Mouse (Mus musculus): ENCODE data around the gene Fam53b. TPM values are rescaled to one million over a fixed set of nuclear protein-coding genes. Genes with fewer than 3 reads are reported as not detected.

The Fam53b gene
- total RNA-seq, 2 experiments from 2014 or later = 34.6 to 40.9 TPM

DNA sequence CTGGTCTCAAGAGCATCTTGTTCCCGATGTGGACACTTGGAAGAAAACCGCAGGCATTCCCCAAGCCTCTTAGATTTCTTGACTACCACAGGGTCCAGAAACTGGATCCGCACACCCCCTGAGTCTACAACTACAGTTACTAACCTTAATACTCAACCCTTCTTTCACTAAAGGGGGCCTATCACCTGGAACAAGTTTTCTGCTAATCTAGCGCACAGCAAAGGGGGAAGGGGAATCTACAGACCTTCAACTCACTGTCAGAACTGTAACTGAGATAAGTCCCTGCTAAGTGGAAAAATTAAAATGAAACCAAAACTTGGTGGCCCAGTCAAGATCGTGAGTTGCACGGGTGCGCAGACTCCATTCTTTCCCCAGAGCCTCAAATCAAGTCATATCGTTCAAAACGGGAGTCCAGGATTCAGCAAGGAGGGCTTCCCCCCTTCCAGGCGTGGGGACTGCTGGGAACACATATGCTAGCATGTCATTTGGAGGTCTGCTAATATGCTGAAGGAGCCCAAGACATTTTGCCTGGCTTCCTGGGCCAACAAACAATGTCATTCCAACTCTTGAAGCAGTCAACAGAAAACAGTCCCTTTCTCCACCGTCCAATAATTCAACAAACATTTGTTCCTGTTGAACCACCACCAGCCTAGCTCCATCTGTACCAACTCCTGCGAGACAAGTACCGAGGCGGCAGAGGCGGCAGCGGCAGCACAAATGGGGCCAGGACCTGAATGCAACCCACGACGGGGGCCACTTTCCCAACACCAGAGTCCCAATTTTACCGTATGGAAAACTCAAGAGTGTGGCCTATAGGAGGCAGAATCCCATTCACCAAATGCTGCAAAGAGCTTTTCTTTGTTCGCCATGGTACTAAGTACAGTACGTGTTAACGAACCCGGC is 1.7 kb downstream of the Fam53b start:
- DNase-seq (ENCODE audit: extremely low spot score in 1 of 2, low spot score in 1 of 2) = no peak

- DNase-seq (ENCODE audit: extremely low spot score in 1 of 2, low spot score in 1 of 2) = peak; percentile 81 to 98
Observed at GRCm38 (mm10) chr7:132810879-132811278, 2.8 kb downstream of the Fam53b start.

GRCm38 (mm10) chr7:132810368-132810767 is 3.3 kb downstream of the Fam53b start:
- DNase-seq (ENCODE audit: extremely low spot score in 1 of 2, low spot score in 1 of 2) = no peak

DNA sequence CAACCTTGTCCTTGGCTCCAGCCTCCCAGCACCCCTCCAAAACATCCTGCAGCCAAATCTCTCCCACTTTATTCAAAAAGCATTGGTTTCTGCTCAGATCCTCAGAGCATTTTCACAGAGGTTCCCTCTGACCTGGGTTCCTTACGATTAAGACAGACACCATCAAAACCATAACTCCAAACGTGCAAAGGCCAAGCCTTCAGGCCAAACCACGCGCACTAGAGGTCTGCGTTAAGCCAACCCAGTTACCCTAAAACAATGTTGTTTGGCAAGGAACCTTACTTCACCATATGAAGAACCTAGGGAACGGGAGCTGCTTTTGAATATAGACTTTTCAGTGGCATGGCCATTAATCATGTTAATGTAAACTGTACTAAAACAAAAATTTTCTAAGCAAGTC is 4.0 kb downstream of the Fam53b start:
- DNase-seq (ENCODE audit: extremely low spot score in 1 of 2, low spot score in 1 of 2) = no peak

GRCm38 (mm10) chr7:132808841-132809682 is 4.6 kb downstream of the Fam53b start:
- DNase-seq (ENCODE audit: extremely low spot score in 1 of 2, low spot score in 1 of 2) = peak in 1 of 2 experiments; percentile 8

DNA sequence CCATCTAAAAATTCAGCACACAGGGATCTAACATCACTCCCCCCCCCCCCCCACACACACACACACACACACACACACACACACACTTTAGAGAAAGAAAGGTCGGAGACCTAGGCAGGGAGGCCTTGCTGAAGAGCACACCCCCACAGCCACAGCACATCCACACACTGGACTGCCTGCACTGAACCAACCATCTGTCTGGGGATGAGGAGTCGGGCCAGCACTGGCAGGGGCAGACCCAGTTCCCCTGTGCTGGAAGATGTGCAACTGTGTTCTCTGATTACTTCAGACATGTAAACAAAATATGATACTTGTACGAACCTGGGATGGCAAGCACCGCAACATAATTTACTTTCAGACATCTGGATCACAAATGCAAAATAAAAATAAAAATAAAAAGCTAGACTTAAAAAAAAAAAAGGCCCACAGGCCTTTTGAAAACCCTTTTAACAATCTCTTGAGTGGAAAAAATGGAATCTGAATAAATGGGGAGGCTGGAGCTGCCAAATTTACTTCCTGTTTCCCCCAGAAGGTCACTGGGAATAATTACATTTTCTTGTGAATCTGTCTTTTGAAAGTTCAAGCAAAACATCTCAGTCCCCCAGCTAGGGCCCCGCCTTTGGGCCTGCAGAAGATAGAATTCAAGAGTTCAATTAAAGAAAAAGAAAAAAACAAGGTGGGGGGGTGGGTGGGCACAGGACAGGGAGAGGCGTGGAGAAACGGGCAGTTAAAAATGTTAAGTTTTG is 5.5 kb downstream of the Fam53b start:
- peak in 1 of 2 experiments; percentile 5 for DNase-seq (ENCODE audit: extremely low spot score in 1 of 2, low spot score in 1 of 2)

DNA sequence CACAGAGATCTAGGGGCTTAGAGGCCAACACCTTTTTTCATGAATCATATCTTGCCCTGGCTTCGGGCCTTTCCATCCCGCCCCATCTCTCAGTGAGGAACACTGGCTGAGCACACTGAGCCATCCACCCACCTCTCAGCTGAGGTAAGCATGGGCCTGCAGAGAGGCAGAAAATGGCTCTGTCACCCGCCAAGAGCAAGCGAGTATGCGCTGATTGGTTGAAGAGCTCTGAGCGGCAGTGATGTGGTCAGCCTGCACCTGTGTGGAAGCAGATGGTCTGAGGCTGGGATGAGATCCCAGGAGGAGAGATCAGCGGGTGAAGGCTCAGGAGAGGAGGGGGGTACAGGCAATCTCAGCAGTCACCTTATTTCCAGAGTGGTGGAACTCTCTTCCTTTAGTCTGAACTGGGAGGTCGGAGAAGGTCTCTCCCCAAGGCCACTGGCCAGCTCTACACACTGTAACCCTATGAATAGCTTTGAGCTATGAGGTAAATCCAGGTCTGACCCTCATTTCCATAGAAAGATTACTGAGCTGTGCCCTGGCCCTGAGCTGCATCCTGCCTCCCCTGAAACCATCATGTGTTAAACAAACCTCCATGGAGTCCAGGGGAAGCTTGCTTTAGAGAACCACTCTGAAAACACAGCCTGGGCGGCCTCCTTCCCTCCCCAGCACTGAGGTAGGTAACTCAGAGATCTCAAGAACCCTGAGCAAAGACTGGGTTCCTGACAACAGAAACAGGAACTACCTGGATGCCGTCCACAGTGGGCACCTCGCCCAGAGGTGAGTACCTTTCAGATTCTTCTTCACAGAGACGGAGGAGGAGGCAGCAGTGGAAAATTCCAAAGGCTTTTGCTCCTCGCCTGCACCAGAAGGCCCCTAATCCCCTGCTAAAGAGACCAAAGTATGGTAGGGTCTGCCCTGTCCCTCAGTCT is 6.5 kb downstream of the Fam53b start:
- peak in 1 of 2 experiments; percentile 8 for DNase-seq (ENCODE audit: extremely low spot score in 1 of 2, low spot score in 1 of 2)

- DNase-seq (ENCODE audit: extremely low spot score in 1 of 2, low spot score in 1 of 2) = no peak
Observed at GRCm38 (mm10) chr7:132806286-132806685, 7.4 kb downstream of the Fam53b start.

DNA sequence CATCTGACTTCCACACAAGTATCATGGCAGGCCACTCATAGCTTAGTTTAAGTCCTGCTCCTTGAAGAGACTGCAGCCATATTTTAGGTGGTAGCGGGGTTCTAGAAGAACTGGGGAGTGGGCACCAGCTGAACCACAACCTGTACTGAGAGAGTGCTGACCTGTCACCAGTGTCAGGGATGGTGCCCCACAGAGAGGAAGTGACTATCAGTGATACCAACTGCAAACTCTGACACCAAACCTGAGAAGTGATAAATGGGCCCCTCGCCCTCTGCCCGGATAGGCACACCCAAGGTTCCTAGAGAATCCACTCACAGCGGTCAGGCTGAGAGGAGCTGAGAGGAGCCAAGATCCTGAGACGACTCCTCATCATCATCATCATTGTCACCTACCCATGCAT is 8.7 kb downstream of the Fam53b start:
- no peak for DNase-seq (ENCODE audit: extremely low spot score in 1 of 2, low spot score in 1 of 2)

GRCm38 (mm10) chr7:132804461-132804860 is 9.2 kb downstream of the Fam53b start:
- no peak for DNase-seq (ENCODE audit: extremely low spot score in 1 of 2, low spot score in 1 of 2)

DNA sequence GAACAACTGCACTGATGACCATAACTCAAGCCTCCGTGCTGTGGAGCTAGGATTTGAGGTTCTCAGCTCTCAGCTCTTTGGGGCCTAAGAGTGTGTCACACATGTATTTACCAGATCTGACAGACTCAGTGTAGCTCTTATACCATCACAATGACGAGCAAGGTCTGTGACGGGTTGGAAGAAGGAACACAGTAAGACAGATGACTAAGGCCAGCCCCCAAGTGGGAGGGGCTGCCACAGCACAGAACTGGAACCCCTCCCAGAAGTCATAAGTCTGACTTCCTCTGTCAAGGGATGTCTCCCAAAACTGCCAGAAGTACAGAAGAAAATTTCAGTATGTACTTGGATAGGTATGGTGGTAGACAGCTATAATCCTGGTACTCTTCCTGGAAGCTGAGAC is 9.7 kb downstream of the Fam53b start:
- no peak for DNase-seq (ENCODE audit: extremely low spot score in 1 of 2, low spot score in 1 of 2)

GRCm38 (mm10) chr7:132803336-132803735 is 10.3 kb downstream of the Fam53b start:
- no peak for DNase-seq (ENCODE audit: extremely low spot score in 1 of 2, low spot score in 1 of 2)

- no peak for DNase-seq (ENCODE audit: extremely low spot score in 1 of 2, low spot score in 1 of 2)
Observed at GRCm38 (mm10) chr7:132802691-132803090, 11.0 kb downstream of the Fam53b start.

DNA sequence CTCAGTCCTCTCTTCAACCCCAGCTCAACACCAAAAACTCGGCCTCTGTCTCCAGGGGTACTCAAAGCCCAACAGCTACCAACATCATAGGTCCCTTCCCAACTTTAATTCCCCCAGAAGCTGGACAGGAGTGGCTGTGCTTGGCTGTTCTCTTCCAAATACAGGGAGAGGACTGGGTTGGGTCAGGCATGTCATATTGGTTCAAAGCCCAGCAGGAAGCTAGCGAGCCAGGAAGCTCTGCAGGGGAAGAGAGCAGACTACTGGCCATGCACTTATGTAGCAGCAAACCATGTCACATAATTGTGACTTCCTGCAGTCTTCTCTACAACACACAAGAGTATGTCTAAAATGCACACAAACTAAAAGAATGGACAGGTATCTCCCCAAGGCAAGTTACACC is 11.6 kb downstream of the Fam53b start:
- DNase-seq (ENCODE audit: extremely low spot score in 1 of 2, low spot score in 1 of 2) = no peak

- DNase-seq (ENCODE audit: extremely low spot score in 1 of 2, low spot score in 1 of 2) = no peak
Observed at GRCm38 (mm10) chr7:132801509-132801908, 12.2 kb downstream of the Fam53b start.

GRCm38 (mm10) chr7:132800868-132801267 is 12.8 kb downstream of the Fam53b start:
- DNase-seq (ENCODE audit: extremely low spot score in 1 of 2, low spot score in 1 of 2) = no peak

DNA sequence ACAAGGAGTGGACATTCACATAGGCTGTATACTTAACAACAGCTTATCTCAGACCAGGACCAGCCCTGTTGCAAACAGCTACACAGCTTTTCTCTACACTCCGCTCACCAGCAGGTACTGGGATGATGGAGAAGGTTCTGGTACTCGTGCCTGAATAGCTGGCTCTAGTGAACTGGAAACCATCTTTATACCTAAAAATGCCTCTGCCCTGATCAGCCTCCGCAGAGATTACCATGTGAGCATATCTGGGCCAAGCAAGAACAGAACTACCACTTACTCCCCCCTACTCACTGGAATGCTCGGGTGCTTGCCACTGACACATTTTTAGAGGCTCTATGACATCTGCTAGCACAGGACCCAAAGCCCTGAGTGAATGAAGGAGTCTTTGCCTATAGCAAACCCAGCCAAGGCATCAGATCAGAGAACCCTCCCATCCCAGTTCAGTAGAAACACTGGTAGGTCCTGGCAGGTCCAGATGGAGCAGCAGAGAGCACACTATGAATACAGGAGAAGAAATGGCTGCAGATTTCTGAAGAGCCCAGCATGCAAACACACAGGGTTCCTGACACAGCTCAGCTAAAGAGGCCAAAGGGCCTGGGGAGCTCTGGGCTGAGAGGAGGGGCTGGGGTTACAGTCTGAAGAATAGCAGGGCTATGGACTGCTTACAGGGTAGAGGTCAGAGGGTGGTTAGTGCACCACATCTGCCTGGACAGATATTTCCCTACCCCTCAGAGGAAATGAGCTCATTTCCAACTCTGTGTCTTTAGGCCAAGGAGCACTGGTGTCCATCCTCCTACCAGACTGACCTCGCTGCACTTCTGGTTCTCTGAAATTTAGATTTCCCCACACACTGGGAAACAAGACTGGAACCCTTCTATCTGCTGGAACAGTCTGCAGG is 14.3 kb downstream of the Fam53b start:
- DNase-seq (ENCODE audit: extremely low spot score in 1 of 2, low spot score in 1 of 2) = no peak

DNA sequence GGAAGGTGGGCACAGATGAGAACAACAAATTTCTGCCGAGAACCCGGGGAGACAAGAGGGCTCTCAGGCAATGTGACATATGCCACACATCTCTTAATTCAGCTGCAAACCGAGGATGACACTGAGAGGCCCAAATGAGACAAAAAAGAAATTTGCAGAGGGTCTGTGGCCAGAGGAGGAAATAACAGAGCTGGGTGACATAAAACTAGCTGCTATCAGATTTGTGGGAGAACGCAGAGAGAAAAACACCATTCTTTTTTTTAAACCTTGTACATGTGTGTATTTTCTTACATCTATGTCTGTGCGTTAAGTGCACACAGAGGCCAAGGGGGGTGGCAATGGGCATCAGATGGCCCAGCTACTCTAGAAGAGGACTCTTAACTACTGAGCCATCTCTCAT is 18.5 kb downstream of the Fam53b start:
- no peak for DNase-seq (ENCODE audit: extremely low spot score in 1 of 2, low spot score in 1 of 2)

DNA sequence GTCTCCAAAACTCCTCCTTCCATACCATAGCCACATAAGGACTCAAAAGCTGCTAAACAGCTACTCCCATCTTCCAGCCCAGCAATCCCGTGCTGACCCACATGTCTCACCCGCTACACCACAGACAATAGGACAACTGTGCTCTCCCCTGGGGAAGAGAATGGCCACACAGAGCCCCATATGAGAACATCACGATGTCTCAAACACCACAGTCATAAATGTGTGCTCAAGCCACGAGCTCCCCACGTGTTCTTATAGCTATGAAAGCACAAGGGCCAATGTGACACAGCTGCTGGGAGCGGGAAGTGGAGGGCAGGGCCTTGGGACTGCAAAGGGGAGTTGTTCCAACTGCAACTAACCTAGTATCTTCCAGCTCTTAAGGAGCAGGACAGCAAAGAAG is 20.2 kb downstream of the Fam53b start:
- DNase-seq (ENCODE audit: extremely low spot score in 1 of 2, low spot score in 1 of 2) = no peak
